Mouse (Mus musculus): ENCODE results near the gene Nup88. TPM values are rescaled to one million over a fixed set of nuclear protein-coding genes. Genes with fewer than 3 reads are reported as not detected.
"Not testable (repeated sequence)": the region's sequence is repeated elsewhere in the genome, so short reads cannot be mapped to it uniquely, and the experiment has no call there.

Nup88 gene
- polyA plus RNA-seq, 1 experiment = 75.0 TPM

GRCm38 (mm10) chr11:70942596-70942995 is 27.2 kb downstream of the Nup88 start:
- TF ChIP-seq CTCF (IDR thresholded peaks at IDR 0.05; ENCODE audit: extremely low read depth, insufficient read depth, low read length) (0 out of 2 replicates have a peak, but pooled peaks have one; percentile 24), POLR2A (IDR thresholded peaks at IDR 0.05; ENCODE audit: extremely low read depth, insufficient read depth, low read length) (no peak)
- Histone ChIP-seq H3K27ac (ENCODE audit: insufficient read depth, low read length) (no peak overlapping the region), H3K4me1 (ENCODE audit: control insufficient read depth, insufficient read depth, low read length) (peaks cover 2% of the 10 kb centered on the region; the same call in 1 of the 2 replicates), H3K4me3 (ENCODE audit: insufficient read depth, low read length) (no peak overlapping the region)

- H3K4me3 ChIP-seq (ENCODE audit: insufficient read depth, low read length) = no peak overlapping the region
- TF ChIP-seq CTCF (IDR thresholded peaks at IDR 0.05; ENCODE audit: extremely low read depth, insufficient read depth, low read length) (no peak), POLR2A (IDR thresholded peaks at IDR 0.05; ENCODE audit: extremely low read depth, insufficient read depth, low read length) (no peak)
- no peaks in the 10 kb centered on the region for H3K4me1 ChIP-seq (ENCODE audit: control insufficient read depth, insufficient read depth, low read length)
- H3K27ac ChIP-seq (ENCODE audit: insufficient read depth, low read length) = no peak overlapping the region
Measured at GRCm38 (mm10) chr11:70935316-70935715, 34.5 kb downstream of the Nup88 start.

- Histone ChIP-seq H3K4me3 (ENCODE audit: insufficient read depth, low read length) (no peak overlapping the region), H3K4me1 (ENCODE audit: control insufficient read depth, insufficient read depth, low read length) (no peaks in the 10 kb centered on the region), H3K27ac (ENCODE audit: insufficient read depth, low read length) (no peak overlapping the region)
- TF ChIP-seq CTCF (IDR thresholded peaks at IDR 0.05; ENCODE audit: extremely low read depth, insufficient read depth, low read length) (no peak), POLR2A (IDR thresholded peaks at IDR 0.05; ENCODE audit: extremely low read depth, insufficient read depth, low read length) (no peak)
Measured at GRCm38 (mm10) chr11:70931461-70931860, 38.3 kb downstream of the Nup88 start.

- Histone ChIP-seq H3K4me1 (ENCODE audit: control insufficient read depth, insufficient read depth, low read length) (peaks cover 1% of the 10 kb centered on the region; the same call in 1 of the 2 replicates), H3K27ac (ENCODE audit: insufficient read depth, low read length) (no peak overlapping the region), H3K4me3 (ENCODE audit: insufficient read depth, low read length) (no peak overlapping the region)
- TF ChIP-seq CTCF (IDR thresholded peaks at IDR 0.05; ENCODE audit: extremely low read depth, insufficient read depth, low read length) = no peak
- no peak for TF ChIP-seq POLR2A (IDR thresholded peaks at IDR 0.05; ENCODE audit: extremely low read depth, insufficient read depth, low read length)
Measured at GRCm38 (mm10) chr11:70919524-70919923, 50.2 kb downstream of the Nup88 start.

GRCm38 (mm10) chr11:70917896-70918295 is 51.9 kb downstream of the Nup88 start:
- no peak overlapping the region for H3K4me3 ChIP-seq (ENCODE audit: insufficient read depth, low read length)
- TF ChIP-seq CTCF (IDR thresholded peaks at IDR 0.05; ENCODE audit: extremely low read depth, insufficient read depth, low read length) = no peak
- TF ChIP-seq POLR2A (IDR thresholded peaks at IDR 0.05; ENCODE audit: extremely low read depth, insufficient read depth, low read length) = no peak
- H3K27ac ChIP-seq (ENCODE audit: insufficient read depth, low read length) = no peak overlapping the region
- peaks cover 1% of the 10 kb centered on the region; the same call in 1 of the 2 replicates for H3K4me1 ChIP-seq (ENCODE audit: control insufficient read depth, insufficient read depth, low read length)

- no peaks in the 10 kb centered on the region for H3K4me1 ChIP-seq (ENCODE audit: control insufficient read depth, insufficient read depth, low read length)
- no peak overlapping the region for H3K27ac ChIP-seq (ENCODE audit: insufficient read depth, low read length)
- TF ChIP-seq CTCF (IDR thresholded peaks at IDR 0.05; ENCODE audit: extremely low read depth, insufficient read depth, low read length) = no peak
- no peak for TF ChIP-seq POLR2A (IDR thresholded peaks at IDR 0.05; ENCODE audit: extremely low read depth, insufficient read depth, low read length)
- no peak overlapping the region for H3K4me3 ChIP-seq (ENCODE audit: insufficient read depth, low read length)
Measured at GRCm38 (mm10) chr11:70911920-70912319, 57.9 kb downstream of the Nup88 start.

- Histone ChIP-seq H3K4me3 (ENCODE audit: insufficient read depth, low read length) (no peak overlapping the region), H3K27ac (ENCODE audit: insufficient read depth, low read length) (no peak overlapping the region), H3K4me1 (ENCODE audit: control insufficient read depth, insufficient read depth, low read length) (no peaks in the 10 kb centered on the region)
- TF ChIP-seq CTCF (IDR thresholded peaks at IDR 0.05; ENCODE audit: extremely low read depth, insufficient read depth, low read length) = no peak
- TF ChIP-seq POLR2A (IDR thresholded peaks at IDR 0.05; ENCODE audit: extremely low read depth, insufficient read depth, low read length) = no peak
Measured at GRCm38 (mm10) chr11:70911323-70911722, 58.5 kb downstream of the Nup88 start.

GRCm38 (mm10) chr11:70906681-70907080 is 63.1 kb downstream of the Nup88 start:
- TF ChIP-seq CTCF (IDR thresholded peaks at IDR 0.05; ENCODE audit: extremely low read depth, insufficient read depth, low read length) (no peak), POLR2A (IDR thresholded peaks at IDR 0.05; ENCODE audit: extremely low read depth, insufficient read depth, low read length) (no peak)
- Histone ChIP-seq H3K27ac (ENCODE audit: insufficient read depth, low read length) (no peak overlapping the region), H3K4me3 (ENCODE audit: insufficient read depth, low read length) (no peak overlapping the region), H3K4me1 (ENCODE audit: control insufficient read depth, insufficient read depth, low read length) (no peaks in the 10 kb centered on the region; the same call in 1 of the 2 replicates)

GRCm38 (mm10) chr11:70898182-70898581 is 71.6 kb downstream of the Nup88 start:
- H3K27ac ChIP-seq (ENCODE audit: insufficient read depth, low read length); H3K4me1 ChIP-seq (ENCODE audit: control insufficient read depth, insufficient read depth, low read length); H3K4me3 ChIP-seq (ENCODE audit: insufficient read depth, low read length): not testable (repeated sequence)

GRCm38 (mm10) chr11:70897680-70898079 is 72.1 kb downstream of the Nup88 start:
- no peaks in the 10 kb centered on the region; the same call in 1 of the 2 replicates for H3K4me1 ChIP-seq (ENCODE audit: control insufficient read depth, insufficient read depth, low read length)
- TF ChIP-seq CTCF (IDR thresholded peaks at IDR 0.05; ENCODE audit: extremely low read depth, insufficient read depth, low read length) = no peak
- no peak for TF ChIP-seq POLR2A (IDR thresholded peaks at IDR 0.05; ENCODE audit: extremely low read depth, insufficient read depth, low read length)
- H3K4me3 ChIP-seq (ENCODE audit: insufficient read depth, low read length) = no peak overlapping the region
- H3K27ac ChIP-seq (ENCODE audit: insufficient read depth, low read length) = no peak overlapping the region

Other genes with a start within 250 kb of the Nup88 start
- 8.0 and 8.9 TPM in 2 replicates for gene Zfp3, start 205.8 kb downstream of the Nup88 start, polyA plus RNA-seq (2012; rRNA removed)
- 0.11 and 0.15 TPM in 2 replicates for gene Scimp, start 157.4 kb downstream of the Nup88 start, polyA plus RNA-seq (2012; rRNA removed)
- 40.7 and 41.7 TPM in 2 replicates for gene Rabep1, start 125.2 kb downstream of the Nup88 start, polyA plus RNA-seq (2012; rRNA removed)
- gene Rpain, start 240 bp upstream of the Nup88 start, polyA plus RNA-seq (2012; rRNA removed) = 58.0 and 65.4 TPM in 2 replicates
- gene C1qbp, start 13.1 kb upstream of the Nup88 start, polyA plus RNA-seq (2012; rRNA removed) = 83.1 and 83.2 TPM in 2 replicates
- gene Dhx33, start 34.5 kb upstream of the Nup88 start, polyA plus RNA-seq (2012; rRNA removed) = 24.8 and 29.9 TPM in 2 replicates
- gene Mis12, start 49.6 kb upstream of the Nup88 start, polyA plus RNA-seq (2012; rRNA removed) = 10.6 and 11.5 TPM in 2 replicates
- gene Derl2, start 49.9 kb upstream of the Nup88 start, polyA plus RNA-seq (2012; rRNA removed) = 17.6 and 17.8 TPM in 2 replicates
- 297 and 308 TPM in 2 replicates for gene 6330403K07Rik, start 63.5 kb upstream of the Nup88 start, polyA plus RNA-seq (2012; rRNA removed)
- gene Nlrp1a, start 174.7 kb upstream of the Nup88 start, polyA plus RNA-seq (2012; rRNA removed) = 0.06 and 0.09 TPM in 2 replicates